Mouse (Mus musculus) lung, postnatal 0 days (tissue): ENCODE results near the gene Rho. TPM values are rescaled to one million over a fixed set of nuclear protein-coding genes. Genes with fewer than 3 reads are reported as not detected.
A peak's percentile ranks its signal among the peaks of the same experiment; 100 is the strongest.

ENCODE experiments used
- ATAC-seq: fragments of 200-750 bp; cut with Nextera tagmentation; 2 replicates; pipeline ENCODE4 v1.8.0; 2017; ENCODE audit warnings: moderate library complexity
- DNase-seq: peaks from one replicate; pipeline ENCODE4 v3.0.0-alpha.2; 2016; ENCODE audit warnings: low spot score
- H3K27ac ChIP-seq: fragments of 300-500 bp; sonication (generic); 2 replicates; pipeline ENCODE4 v1.5.1; 2014; ENCODE audit warnings: antibody characterized with exemption, mild to moderate bottlenecking, low read length, mixed read lengths
- H3K27me3 ChIP-seq: fragments of 300-500 bp; sonication (generic); replicated peaks from 2 replicates; pipeline ENCODE4 v1.6.1; 2014; ENCODE audit warnings: low read length, mixed read lengths; ENCODE audit not compliant: insufficient read depth
- H3K36me3 ChIP-seq: fragments of 300-500 bp; sonication (generic); 2 replicates; pipeline ENCODE4 v1.6.1; 2014; ENCODE audit warnings: low read length, mixed read lengths; ENCODE audit not compliant: insufficient read depth
- H3K4me1 ChIP-seq: fragments of 300-500 bp; sonication (generic); 2 replicates; pipeline ENCODE4 v1.6.1; 2014; ENCODE audit warnings: antibody characterized with exemption, low read depth, low read length, mixed read lengths; ENCODE audit not compliant: insufficient read depth
- H3K4me2 ChIP-seq: fragments of 300-500 bp; sonication (generic); replicated peaks from 2 replicates; pipeline ENCODE4 v1.6.1; 2014; ENCODE audit warnings: low read depth, mild to moderate bottlenecking, low read length, moderate library complexity, mixed read lengths
- H3K4me3 ChIP-seq: fragments of 300-500 bp; sonication (generic); 2 replicates; pipeline ENCODE4 v1.5.1; 2014; ENCODE audit warnings: low read depth, low read length
- H3K9ac ChIP-seq: fragments of 300-500 bp; sonication (generic); replicated peaks from 2 replicates; pipeline ENCODE4 v1.6.1; 2014; ENCODE audit warnings: low read depth, mild to moderate bottlenecking
- H3K9me3 ChIP-seq: fragments of 300-500 bp; sonication (generic); 2 replicates; pipeline ENCODE4 v1.6.1; 2016; ENCODE audit warnings: low read length, mixed read lengths
- CTCF ChIP-seq: IDR thresholded peaks from 2 replicates; pipeline ENCODE4 v1.5.1; 2016; ENCODE audit warnings: antibody characterized with exemption, mild to moderate bottlenecking
- EP300 ChIP-seq: IDR thresholded peaks from 2 replicates; pipeline ENCODE4 v1.6.1; 2016; ENCODE audit warnings: antibody characterized with exemption, mild to moderate bottlenecking, control low read depth
- WGBS: fragments of 180-500 bp; shearing (Covaris S2); extraction: QIAGEN DNeasy Blood & Tissue Kit; methylation state at CpG from one replicate; pipeline ENCODE4 v1.1.7; 2014; 5-methylcytosine and 5-hydroxymethylcytosine counted together
- polyA plus RNA-seq: library from polyadenylated mRNA; unstranded; fragments of >200 nt; fragmentation: Nextera tagmentation; extraction: Ambion mirVana; gene quantifications from 2 replicates; pipeline ENCODE4 v1.2.1, GENCODE M21; 2015

The Rho gene
- polyA plus RNA-seq, 1 experiment from 2014 or later: 0.04 TPM

DNA sequence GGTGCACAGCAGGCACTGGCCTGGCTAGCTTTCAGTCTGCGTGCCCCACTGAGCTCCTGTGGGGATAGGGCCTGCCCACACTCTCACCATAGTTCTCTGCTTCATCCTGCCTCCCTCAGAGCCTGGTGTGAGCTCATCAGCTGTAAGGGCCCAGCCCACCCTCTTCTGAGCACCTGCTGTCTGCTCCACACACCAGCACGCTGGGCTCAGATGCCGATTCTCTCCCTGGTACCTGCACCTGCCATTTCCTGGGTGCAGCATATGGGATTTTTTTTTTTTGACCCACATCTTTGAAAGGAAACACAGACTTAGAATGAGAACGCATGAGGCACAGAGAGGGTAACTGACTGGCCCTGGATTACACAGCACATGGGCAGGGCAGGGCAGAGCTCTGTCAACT, 58.1 kb downstream of the Rho start:
- WGBS: 67% methylated on average over 4 of the region's 4 CpGs
- no peaks in the 10 kb centered on the region for H3K9me3 ChIP-seq
- H3K9ac ChIP-seq: no peak overlapping the region
- no peak overlapping the region for H3K4me3 ChIP-seq
- H3K27me3 ChIP-seq: no peaks in the 10 kb centered on the region
- peaks cover 18% of the 10 kb centered on the region for H3K4me1 ChIP-seq
- ATAC-seq (no peak), DNase-seq (no peak)
- TF ChIP-seq CTCF: no peak
- no peak for TF ChIP-seq EP300
- no peaks in the 10 kb centered on the region for H3K36me3 ChIP-seq
- H3K4me2 ChIP-seq: peak overlapping the region; percentile 74
- no peak overlapping the region for H3K27ac ChIP-seq

Other genes starting within 250 kb of the Rho start
- 4.9 and 5.5 TPM in 2 replicates for gene Tmem40, start 169.3 kb upstream of the Rho start, polyA plus RNA-seq
- gene Cand2, start 157.2 kb upstream of the Rho start, polyA plus RNA-seq: 2.5 and 3.0 TPM in 2 replicates
- 1,730 and 1,790 TPM in 2 replicates for gene Rpl32, start 123.0 kb upstream of the Rho start, polyA plus RNA-seq
- gene Efcab12, start 93.3 kb upstream of the Rho start, polyA plus RNA-seq: 1.5 and 2.0 TPM in 2 replicates
- gene Mbd4, start 78.4 kb upstream of the Rho start, polyA plus RNA-seq: 4.5 and 6.7 TPM in 2 replicates
- gene Ift122, start 78.3 kb upstream of the Rho start, polyA plus RNA-seq: 8.3 and 10.4 TPM in 2 replicates
- gene H1foo, start 13.2 kb downstream of the Rho start, polyA plus RNA-seq: not detected in 2 replicates
- gene Plxnd1, start 63.3 kb downstream of the Rho start, polyA plus RNA-seq: 26.9 and 33.4 TPM in 2 replicates